Mouse (Mus musculus) brain, embryonic 18.5 days (tissue): ENCODE data around the gene Pnpla1.

Experiments used
- DNase-seq: peaks from one replicate; pipeline ENCODE4 v3.0.0-alpha.2; 2012; ENCODE audit warnings: low read depth, low spot score

Pnpla1 gene

GRCm38 (mm10) chr17:28922096-28922495, 63.9 kb downstream of the Pnpla1 start:
- no peak for DNase-seq

DNA sequence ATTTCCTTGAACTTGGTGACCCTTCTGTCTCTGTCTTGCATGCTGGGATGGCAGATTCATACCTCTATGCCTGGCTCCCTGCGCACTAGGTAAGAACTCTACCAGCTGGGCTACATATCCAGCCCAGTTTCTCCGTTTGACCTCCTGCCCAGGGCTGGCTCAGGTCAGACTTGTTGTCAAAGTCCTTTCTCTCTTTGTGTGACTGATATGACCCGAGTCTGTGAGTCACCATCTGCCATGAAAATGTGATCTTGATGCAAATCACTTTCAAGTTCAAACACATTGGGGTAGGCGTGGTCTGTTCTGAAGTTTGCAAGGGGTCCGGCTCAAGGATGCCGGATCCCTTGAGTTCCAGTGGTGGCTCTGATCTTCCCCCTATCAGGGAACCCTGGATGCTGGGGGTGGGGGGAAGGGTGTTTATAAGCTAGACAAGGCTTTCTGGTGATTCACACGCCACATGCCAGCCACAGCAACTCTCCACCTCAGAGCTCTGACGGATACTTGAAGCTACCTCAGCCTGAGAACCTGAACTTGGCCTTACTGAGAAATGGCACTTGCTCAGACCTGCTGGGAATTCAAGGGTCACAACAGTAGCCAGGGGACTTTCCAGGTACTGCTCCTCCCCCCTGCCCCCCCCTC, 66.9 kb downstream of the Pnpla1 start:
- DNase-seq, result no peak

GRCm38 (mm10) chr17:28926380-28926779, 68.2 kb downstream of the Pnpla1 start:
- DNase-seq, result peak; percentile 40

GRCm38 (mm10) chr17:28926866-28927635, 68.8 kb downstream of the Pnpla1 start:
- DNase-seq, result no peak

DNA sequence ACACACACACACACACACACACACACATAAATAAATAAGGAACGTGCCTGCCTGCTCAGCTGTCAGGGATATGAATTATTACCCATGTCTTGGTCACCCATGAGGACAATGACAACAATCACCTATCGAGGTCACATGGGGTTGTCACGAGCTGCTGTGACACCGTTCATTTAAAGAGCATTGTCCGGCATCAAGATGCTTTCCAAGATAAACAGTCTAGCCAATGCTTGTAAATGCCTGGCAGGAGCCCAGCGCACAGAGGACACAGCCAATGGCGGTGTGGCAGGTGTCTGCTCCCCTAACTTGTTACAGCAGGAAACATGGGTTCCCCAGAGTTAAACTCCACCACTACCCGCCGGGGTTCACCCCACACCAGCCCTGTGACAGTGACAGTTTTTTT, 69.8 kb downstream of the Pnpla1 start:
- DNase-seq, result no peak

DNA sequence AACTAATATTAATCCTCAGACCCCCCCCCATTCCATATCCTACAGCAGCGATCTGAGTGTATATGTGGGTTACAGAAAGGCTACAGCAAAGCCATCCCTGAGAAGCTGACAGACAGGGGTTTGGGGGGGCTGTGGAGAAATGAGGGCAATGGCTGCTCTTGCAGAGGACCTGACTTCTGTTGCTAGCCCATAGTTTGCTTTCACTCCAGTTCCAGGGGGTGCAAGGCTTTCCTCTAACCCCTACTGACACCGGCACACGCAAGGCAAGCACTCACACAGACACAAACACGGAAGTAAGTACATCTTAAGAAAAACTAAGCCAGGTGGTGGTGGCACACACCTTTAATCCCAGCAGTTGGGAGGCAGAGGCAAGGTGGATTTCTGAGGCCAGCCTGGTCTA, 71.2 kb downstream of the Pnpla1 start:
- DNase-seq, result no peak

DNA sequence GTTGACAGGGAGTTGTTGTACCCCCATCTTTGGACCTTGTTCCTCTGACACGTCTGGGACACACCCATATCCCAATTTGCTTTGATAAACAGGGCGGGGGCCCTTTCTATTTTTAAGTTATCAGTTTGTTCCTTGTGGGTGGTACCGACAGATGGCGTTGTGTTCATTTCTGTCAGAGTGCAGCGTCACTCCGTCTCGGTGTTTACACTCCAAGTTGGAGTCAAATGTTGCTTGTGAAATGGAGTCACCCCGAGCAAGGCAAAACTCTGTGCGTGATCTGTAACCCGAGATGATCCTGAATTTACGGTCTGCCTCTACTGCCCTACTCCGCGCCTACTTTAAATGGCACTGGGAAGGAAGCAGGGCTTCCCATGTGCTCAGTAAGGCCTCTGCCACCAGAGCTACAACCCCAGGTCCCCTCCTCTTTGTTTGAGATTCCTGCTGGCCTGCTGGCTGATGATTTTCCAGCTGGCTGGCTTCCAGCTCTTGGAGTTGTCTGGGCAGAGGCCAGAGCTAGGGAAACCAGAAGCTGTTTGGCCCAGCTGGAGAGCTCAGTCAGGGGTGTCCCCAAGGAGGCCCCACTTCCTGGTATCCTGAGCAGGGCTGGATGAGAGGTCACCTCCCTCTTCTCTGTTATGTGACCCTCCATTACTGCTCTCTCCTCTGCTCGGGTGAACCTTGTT, 72.3 kb downstream of the Pnpla1 start:
- no peak for DNase-seq

DNA sequence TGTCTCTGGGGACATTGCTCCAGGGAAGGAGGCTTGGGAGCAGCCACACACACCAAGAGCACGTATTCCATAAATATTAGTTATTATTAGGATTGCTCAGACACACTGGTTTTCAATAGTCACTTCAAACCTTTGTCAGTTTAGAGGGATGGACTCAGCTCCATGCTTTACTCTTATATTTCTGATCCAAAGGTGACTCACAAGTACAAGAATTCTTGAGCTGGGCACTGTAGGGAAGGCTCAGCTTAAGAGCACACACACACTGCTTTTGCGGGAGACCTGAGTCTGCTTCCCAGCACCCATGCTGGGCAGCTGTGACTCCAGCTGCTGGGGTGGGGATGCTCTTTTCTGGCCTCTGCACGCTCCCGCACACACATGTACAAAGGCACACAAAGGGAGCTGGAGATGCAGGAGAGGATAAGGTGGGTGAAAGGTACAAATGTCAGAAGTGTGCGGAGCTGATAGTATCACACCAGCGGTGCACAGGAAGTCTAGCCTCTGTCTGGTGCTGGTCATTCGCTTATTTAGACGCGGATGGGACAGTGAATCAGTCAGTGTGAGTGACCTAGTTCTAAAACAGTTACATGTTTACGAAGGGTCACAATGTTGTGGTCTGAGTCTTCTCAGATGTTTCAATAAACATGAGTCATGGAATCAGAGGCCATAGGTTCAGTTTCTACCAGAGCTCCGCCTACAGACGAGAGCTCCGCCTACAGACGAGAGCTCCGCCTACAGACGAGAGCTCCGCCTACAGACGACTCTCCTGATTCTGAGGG, 73.4 kb downstream of the Pnpla1 start:
- no peak for DNase-seq

- DNase-seq, result no peak
These were observed 74.1 kb downstream of the Pnpla1 start for GRCm38 (mm10) chr17:28932274-28932673.

DNA sequence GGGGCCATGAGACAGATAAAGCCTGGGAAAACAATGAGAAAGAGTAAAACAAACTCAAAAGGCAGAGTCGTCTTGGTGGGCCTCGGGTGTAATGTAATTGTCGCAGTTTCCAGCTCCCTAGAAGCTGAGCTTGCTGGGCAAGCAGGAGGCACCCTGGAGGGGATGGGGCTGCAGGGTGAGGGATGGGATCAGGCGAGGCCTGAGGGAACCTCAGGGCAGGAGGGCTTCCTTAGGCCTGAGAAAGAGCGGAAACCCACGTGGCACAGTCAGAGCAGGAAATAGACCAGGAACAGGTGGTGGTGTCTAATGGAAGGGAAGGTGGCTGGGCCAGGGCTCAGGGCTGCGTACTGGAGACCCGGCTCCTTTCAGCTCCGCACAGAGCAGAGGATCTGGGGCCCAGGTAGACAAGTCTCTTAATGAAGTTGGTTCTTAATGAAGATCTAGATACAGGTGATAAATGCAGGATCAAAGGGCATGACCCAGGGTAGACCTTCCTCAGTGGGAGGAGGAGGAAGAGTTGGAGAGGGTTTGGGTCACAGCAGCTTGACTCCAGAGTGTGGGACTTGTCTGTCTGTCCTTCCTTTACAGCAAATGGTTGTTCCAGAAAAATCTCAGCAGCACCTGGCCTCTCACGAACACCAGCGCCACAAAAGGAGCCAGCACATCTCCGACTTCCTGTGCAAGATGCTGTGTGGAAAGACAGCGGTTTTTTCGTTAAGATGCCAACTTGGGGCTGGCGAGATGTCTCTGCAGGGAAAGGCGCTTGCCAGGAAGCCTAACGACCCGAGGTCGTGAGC, 76.1 kb downstream of the Pnpla1 start:
- no peak for DNase-seq

GRCm38 (mm10) chr17:28936133-28936532, 77.9 kb downstream of the Pnpla1 start:
- DNase-seq, result no peak

DNA sequence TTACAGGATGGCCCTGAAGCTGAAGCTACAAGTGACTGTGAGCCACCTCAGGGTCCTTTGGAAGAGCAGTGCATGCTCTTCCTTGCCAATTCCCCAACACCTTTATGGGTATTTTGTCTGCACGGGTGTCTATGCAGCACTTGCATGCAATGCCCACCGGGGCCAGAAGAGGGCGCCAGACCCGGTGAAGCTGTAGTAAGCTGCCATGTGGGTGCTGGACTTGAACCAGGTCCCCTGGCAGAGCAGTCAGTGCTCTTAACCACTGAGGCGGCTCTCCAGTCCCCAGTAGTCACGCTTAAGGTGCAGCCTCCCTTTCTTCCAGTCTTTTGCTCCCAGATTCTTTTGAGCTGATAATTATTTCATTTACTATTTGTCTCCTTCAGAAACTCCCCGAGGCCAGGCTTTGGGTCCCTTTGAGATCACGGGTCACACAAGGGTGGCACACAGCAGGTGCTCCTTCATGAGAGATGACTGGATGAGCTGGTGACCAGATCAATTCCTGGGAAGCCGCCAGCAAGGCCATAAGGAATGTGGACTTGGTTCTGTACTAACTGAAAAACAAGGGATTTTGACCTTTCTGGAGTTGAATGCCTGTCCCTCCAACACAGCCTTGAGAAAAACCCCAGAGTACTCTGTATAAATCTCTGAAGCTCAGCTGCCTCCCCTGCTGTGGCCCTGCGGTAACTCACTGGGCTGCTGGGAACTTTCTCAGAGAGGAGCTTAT, 78.6 kb downstream of the Pnpla1 start:
- DNase-seq, result no peak
